Mouse (Mus musculus) C2C12 (cell line): ENCODE data around the gene 9230104L09Rik.

ENCODE experiments used
- CEBPB ChIP-seq: IDR thresholded peaks from one replicate; pipeline ENCODE4 v1.6.1; 2011; ENCODE audit warnings: low read depth, mild to moderate bottlenecking, control low read depth, moderate library complexity
- CTCF ChIP-seq: IDR thresholded peaks from one replicate; pipeline ENCODE4 v1.5.1; 2011; ENCODE audit not compliant: control insufficient read depth, insufficient read depth, insufficient read length
- FOSL1 ChIP-seq: IDR thresholded peaks from one replicate; pipeline ENCODE4 v1.8.0; 2011; ENCODE audit warnings: mild to moderate bottlenecking, low read length; ENCODE audit not compliant: poor library complexity, insufficient read depth, severe bottlenecking
- MAX ChIP-seq: IDR thresholded peaks from one replicate; pipeline ENCODE4 v1.6.1; 2011; ENCODE audit warnings: mild to moderate bottlenecking, control low read depth
- MYOD1 ChIP-seq: IDR thresholded peaks from one replicate; pipeline ENCODE4 v1.6.1; 2011; ENCODE audit warnings: low read depth; ENCODE audit not compliant: control insufficient read depth, insufficient read length
- MYOG ChIP-seq: IDR thresholded peaks from one replicate; pipeline ENCODE4 v1.6.1; 2011; ENCODE audit not compliant: control insufficient read depth, insufficient read length; ENCODE audit errors: extremely low read depth
- USF1 ChIP-seq: IDR thresholded peaks from one replicate; pipeline ENCODE4 v1.6.1; 2011; ENCODE audit warnings: low read depth, mild to moderate bottlenecking, control low read depth, moderate library complexity

- TF ChIP-seq CTCF (no peak), MYOD1 (no peak), CEBPB (no peak), MAX (no peak), USF1 (no peak), MYOG (no peak), FOSL1 (no peak)
These were observed at the start of gene 9230104L09Rik for GRCm38 (mm10) chr2:148864966-148865365.
